Mouse (Mus musculus) heart, postnatal 4 days (tissue): ENCODE results near the gene Inhba. TPM values are rescaled to one million over a fixed set of nuclear protein-coding genes. Genes with fewer than 3 reads are reported as not detected.

Experiments
- DNase-seq: peaks from one replicate; pipeline ENCODE4 v3.0.0; 2021
- total RNA-seq, 2 experiments: library from RNA; stranded (reverse); gene quantifications; 2 replicates each; pipeline ENCODE4 v1.2.3; 2021

The Inhba gene
- total RNA-seq, 2 experiments from 2014 or later, result 11.2 to 12.5 TPM

- DNase-seq, result no peak
Observed at GRCm38 (mm10) chr13:16023070-16024039, 11.7 kb downstream of the Inhba start.

GRCm38 (mm10) chr13:16030557-16031057 is 19.0 kb downstream of the Inhba start:
- DNase-seq, result no peak

GRCm38 (mm10) chr13:16032425-16032824 is 20.8 kb downstream of the Inhba start:
- DNase-seq, result no peak

GRCm38 (mm10) chr13:16032935-16033592 is 21.4 kb downstream of the Inhba start:
- no peak for DNase-seq

- DNase-seq, result no peak
Observed at GRCm38 (mm10) chr13:16069079-16069478, 57.4 kb downstream of the Inhba start.

- peak; percentile 29 for DNase-seq
Observed at GRCm38 (mm10) chr13:16077276-16077675, 65.6 kb downstream of the Inhba start.

GRCm38 (mm10) chr13:16078216-16078731 is 66.6 kb downstream of the Inhba start:
- no peak for DNase-seq

GRCm38 (mm10) chr13:16080205-16080604 is 68.6 kb downstream of the Inhba start:
- DNase-seq, result peak; percentile 32
